Mouse (Mus musculus) testis, adult 10 weeks (tissue): ENCODE measurements around the gene Ptafr. TPM values are rescaled to one million over a fixed set of nuclear protein-coding genes. Genes with fewer than 3 reads are reported as not detected.

Experiments
- polyA plus RNA-seq: library from polyadenylated mRNA; stranded (reverse); fragments of 350-450 nt; fragmentation: Illumina TruSeq; extraction: RNeasy Lipid Tissue Mini Kit (QIAGEN cat#74804); gene quantifications from one replicate; pipeline ENCODE4 v1.2.3, GENCODE M21; 2014; ENCODE audit warnings: low read depth, low replicate concordance

The Ptafr gene
- polyA plus RNA-seq: 0.20 TPM

DNA sequence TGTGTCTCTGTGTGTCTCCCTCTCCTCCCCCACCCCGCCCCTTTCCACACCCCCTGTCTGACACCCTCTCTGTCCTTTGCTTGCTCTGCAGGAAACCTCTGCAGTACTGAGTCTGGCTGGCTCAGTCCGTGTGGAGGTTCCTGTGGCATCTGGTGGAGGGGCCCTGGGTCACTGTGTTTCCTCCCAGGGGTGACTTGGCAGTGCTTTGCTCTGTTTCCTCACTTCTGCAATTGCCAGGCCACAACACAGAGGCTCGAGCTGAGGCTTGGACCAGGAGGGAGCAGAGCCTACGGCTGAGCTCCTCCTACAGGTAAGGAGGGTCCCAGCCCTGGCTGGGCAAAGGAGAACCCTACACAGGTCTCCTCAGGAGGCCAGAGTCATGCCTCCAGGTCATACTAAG lies at the start of gene Ptafr:
Ptafr (plus strand) TSS at position 103 of the 400 bp plus-strand sequence.

DNA sequence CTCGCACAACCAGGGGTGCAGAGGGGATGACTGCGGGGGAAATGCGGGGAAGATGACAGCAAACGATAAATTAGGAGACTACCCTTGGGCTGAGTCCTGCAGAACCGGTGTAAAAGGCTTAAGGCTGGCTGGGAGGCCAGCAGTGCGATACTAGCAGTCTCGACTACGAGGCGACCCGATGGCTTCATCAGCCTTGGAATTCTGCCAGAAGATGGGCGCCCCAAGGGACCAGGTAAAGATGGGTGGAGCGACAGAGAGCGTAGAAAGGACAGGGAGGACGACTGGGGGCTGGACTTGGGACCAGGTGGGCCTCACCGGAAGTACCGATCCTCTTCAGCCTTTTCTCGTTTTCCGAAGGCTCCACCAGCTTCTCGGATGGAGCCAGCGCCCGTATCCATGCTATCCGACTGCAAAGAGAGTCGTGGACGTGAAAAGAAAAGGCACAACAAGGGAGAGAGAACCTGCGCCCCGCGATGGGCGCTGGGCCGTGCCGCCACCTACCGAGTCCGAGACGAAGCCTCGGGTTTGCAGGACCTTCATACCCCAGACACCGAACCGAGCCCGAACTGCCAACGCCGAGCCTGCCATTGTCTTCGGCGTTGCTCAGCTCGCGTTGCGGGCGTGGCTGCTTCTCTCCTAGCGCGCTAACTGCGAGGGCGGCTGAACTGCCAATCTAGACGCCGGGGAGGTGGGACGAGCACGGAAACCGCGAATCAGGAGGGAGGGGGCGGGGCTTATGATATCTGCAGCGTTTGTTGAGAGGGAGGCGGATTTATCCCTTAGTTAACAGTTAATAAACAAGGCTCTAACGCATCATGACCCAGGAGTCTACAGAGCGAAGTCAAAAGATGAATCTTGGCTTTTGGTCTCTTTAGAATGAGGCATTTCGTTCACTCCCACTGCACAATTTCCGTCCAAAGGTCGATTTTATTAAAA lies 30.6 kb upstream of the Ptafr start, which contains the start of gene Atpif1:
Atpif1 (minus strand) TSS at position 679 of the 936 bp plus-strand sequence.

DNA sequence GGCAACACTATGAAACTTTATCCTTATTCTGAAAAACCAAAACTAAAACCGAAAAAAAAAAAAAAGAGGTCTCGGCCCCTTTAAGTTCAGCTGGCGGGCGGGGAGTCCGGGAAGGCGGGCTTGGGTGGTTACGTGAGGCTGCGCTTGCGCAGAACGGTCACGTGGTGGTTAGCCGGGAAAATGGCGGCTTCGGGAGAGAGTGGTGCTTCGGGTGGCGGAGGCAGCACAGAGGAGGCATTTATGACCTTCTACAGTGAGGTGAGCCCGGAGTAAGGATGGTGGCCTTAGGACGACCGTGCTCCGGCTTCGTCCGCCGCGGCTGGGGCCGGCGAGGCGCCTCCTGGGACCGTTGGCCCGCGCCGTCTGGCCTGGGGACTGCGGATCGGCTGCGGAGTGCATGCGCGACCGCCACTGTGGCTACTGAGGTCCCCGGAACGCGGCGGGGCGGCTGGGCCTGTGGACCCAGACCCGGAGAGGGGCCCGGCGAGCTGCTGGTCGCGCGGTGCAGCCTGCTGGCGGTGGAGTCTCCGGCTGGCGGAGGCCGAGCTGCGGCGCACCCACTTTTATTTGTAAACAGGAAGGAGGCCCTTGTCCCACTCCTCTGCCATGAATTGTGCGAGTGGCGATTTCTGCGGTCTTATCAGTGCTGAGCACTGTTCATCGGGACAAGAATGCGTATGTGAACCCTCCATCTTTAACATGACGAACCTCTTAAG lies 28.3 kb upstream of the Ptafr start, which contains the start of gene Dnajc8:
Dnajc8 (plus strand) TSS at position 145 of the 716 bp plus-strand sequence.

Other genes starting within 250 kb of the Ptafr start
- 3.5 TPM for gene Trnau1ap, start 234.5 kb upstream of the Ptafr start, polyA plus RNA-seq
- gene Rcc1, start 210.5 kb upstream of the Ptafr start, polyA plus RNA-seq: 102 TPM
- gene Phactr4, start 141.6 kb upstream of the Ptafr start, polyA plus RNA-seq: 12.0 TPM
- 1.7 TPM for gene Med18, start 100.1 kb upstream of the Ptafr start, polyA plus RNA-seq
- gene Sesn2, start 53.6 kb upstream of the Ptafr start, polyA plus RNA-seq: 2.8 TPM
- 403 TPM for gene Atpif1, start 30.4 kb upstream of the Ptafr start, polyA plus RNA-seq
- gene Dnajc8, start 28.5 kb upstream of the Ptafr start, polyA plus RNA-seq: 171 TPM
- gene Eya3, start 74.9 kb downstream of the Ptafr start, polyA plus RNA-seq: 72.4 TPM
- gene Xkr8, start 168.5 kb downstream of the Ptafr start, polyA plus RNA-seq: 8.4 TPM
- gene Smpdl3b, start 193.2 kb downstream of the Ptafr start, polyA plus RNA-seq: 2.4 TPM
- 11.9 TPM for gene Rpa2, start 204.3 kb downstream of the Ptafr start, polyA plus RNA-seq
- 0.18 TPM for gene Themis2, start 232.3 kb downstream of the Ptafr start, polyA plus RNA-seq